Mouse (Mus musculus) E14TG2a.4 (cell line): ENCODE measurements around the gene Galm.

Source experiments
- CTCF ChIP-seq: conservative IDR thresholded peaks from 2 replicates; pipeline ENCODE4 v1.5.1; 2014; ENCODE audit warnings: low read length
- NANOG ChIP-seq: IDR thresholded peaks from 2 replicates; pipeline ENCODE4 v1.6.1; 2014; ENCODE audit warnings: borderline replicate concordance, low read length, mixed read lengths
- POU5F1 ChIP-seq: IDR thresholded peaks from 2 replicates; pipeline ENCODE4 v1.6.1; 2014; ENCODE audit warnings: low read length, borderline replicate concordance

GRCm38 (mm10) chr17:80169792-80170191, 42.5 kb downstream of the Galm start:
- TF ChIP-seq CTCF, result no peak
- no peak for TF ChIP-seq NANOG
- TF ChIP-seq POU5F1, result no peak
